Mouse (Mus musculus) hindbrain, embryonic 14.5 days (tissue): ENCODE data around the gene Zfp277. TPM values are rescaled to one million over a fixed set of nuclear protein-coding genes. Genes with fewer than 3 reads are reported as not detected.
A peak's percentile ranks its signal among the peaks of the same experiment; 100 is the strongest.

Source experiments
- ATAC-seq: fragments of 200-750 bp; cut with Nextera tagmentation; 2 replicates; pipeline ENCODE4 v1.8.0; 2017; ENCODE audit warnings: moderate number of reproducible peaks, mild to moderate bottlenecking, moderate TSS enrichment, moderate library complexity; ENCODE audit not compliant: low FRiP score
- DNase-seq: peaks from one replicate; pipeline ENCODE4 v3.0.0-alpha.2; 2015; ENCODE audit warnings: low spot score
- H3K27ac ChIP-seq: fragments of 300-500 bp; sonication (generic); 2 replicates; pipeline ENCODE4 v1.5.1; 2014; ENCODE audit warnings: mild to moderate bottlenecking, moderate library complexity
- H3K27me3 ChIP-seq: fragments of 300-500 bp; sonication (generic); 2 replicates; pipeline ENCODE4 v1.6.1; 2014; ENCODE audit warnings: mild to moderate bottlenecking, low read length, mixed read lengths; ENCODE audit not compliant: control insufficient read depth, insufficient read depth
- H3K36me3 ChIP-seq: fragments of 300-500 bp; sonication (generic); replicated peaks from 2 replicates; pipeline ENCODE4 v1.6.1; 2014; ENCODE audit not compliant: control insufficient read depth, insufficient read depth
- H3K4me1 ChIP-seq: fragments of 300-500 bp; sonication (generic); replicated peaks from 2 replicates; pipeline ENCODE4 v1.6.1; 2014; ENCODE audit warnings: antibody characterized with exemption, low read length, mixed read lengths; ENCODE audit not compliant: control insufficient read depth, insufficient read depth
- H3K4me2 ChIP-seq: fragments of 300-500 bp; sonication (generic); replicated peaks from 2 replicates; pipeline ENCODE4 v1.6.1; 2014; ENCODE audit warnings: mild to moderate bottlenecking, moderate library complexity
- H3K4me3 ChIP-seq: fragments of 300-500 bp; sonication (generic); replicated peaks from 2 replicates; pipeline ENCODE4 v1.5.1; 2014; ENCODE audit warnings: mild to moderate bottlenecking, low read length
- H3K9ac ChIP-seq: fragments of 300-500 bp; sonication (generic); 2 replicates; pipeline ENCODE4 v1.6.1; 2014
- H3K9me3 ChIP-seq: fragments of 300-500 bp; sonication (generic); 2 replicates; pipeline ENCODE4 v1.6.1; 2016; ENCODE audit warnings: low read length; ENCODE audit not compliant: control insufficient read depth
- WGBS: fragments of 180-500 bp; shearing (Covaris S2); extraction: QIAGEN DNeasy Blood & Tissue Kit; methylation state at CpG from one replicate; pipeline ENCODE4 v1.1.7; 2014; 5-methylcytosine and 5-hydroxymethylcytosine counted together
- polyA plus RNA-seq: library from polyadenylated mRNA; unstranded; fragments of >200 nt; fragmentation: Nextera tagmentation; extraction: Ambion mirVana; gene quantifications from 2 replicates; pipeline ENCODE4 v1.2.1, GENCODE M21; 2014

The Zfp277 gene
- polyA plus RNA-seq = 31.8 and 37.4 TPM in 2 replicates

DNA sequence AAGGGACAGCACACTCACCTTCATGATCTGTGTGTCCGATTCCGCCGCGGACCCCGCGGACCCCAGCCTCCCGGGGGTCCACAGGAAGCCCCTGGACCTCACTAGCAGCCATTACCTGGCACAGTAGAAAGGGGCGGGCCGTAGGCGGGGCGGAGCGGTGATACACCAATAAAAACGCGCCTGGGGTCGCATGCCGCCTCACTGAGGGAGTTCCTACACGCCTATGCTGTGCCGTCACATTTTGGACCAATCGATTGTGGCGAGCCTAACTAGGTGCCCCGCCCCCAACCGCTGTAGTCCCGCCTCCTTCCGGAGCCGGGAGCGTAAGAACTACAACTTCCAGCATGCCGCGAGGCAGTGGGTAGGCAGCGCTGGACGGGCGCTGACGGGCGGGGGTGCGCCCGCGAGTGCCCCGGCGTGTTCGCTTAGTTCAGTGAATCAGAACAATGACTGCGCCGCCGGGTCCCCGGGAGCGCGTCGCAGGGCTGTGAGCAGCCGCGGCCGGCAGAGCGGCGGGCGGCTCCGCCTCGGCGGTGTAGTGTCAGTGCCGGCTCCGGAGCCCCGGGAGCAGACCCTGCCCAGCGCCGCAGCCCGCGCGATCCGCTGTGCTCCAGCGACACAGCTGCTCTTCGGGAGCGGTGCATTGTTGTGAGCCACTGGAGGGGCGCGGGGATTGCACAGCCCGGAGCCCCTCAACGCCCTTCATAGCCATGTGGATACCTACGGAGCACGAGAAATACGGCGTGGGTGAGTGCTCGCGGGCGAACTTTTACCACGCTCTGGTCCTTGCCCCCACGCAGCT lies at the start of gene Zfp277, which contains the start of gene Dock4:
Gene Zfp277, minus strand, starts transcription at position 255 of the 802 bp plus-strand sequence.
Gene Dock4, plus strand, starts transcription at position 305 of the 802 bp plus-strand sequence.
- Histone ChIP-seq H3K4me3 (peak within 1 kb of the TSS; percentile 91), H3K4me2 (peak within 1 kb of the TSS; percentile 73), H3K36me3 (no peaks in the 10 kb centered on the region), H3K9ac (peak within 1 kb of the TSS; percentile 88), H3K4me1 (peaks cover 28% of the 10 kb centered on the region), H3K27me3 (no peaks in the 10 kb centered on the region), H3K27ac (peak within 1 kb of the TSS; percentile 95), H3K9me3 (no peaks in the 10 kb centered on the region)
- under 1% methylated on average over 77 of the region's 80 CpGs for WGBS
- DNase-seq (peak; percentile 99), ATAC-seq (peak; percentile 98)

DNA sequence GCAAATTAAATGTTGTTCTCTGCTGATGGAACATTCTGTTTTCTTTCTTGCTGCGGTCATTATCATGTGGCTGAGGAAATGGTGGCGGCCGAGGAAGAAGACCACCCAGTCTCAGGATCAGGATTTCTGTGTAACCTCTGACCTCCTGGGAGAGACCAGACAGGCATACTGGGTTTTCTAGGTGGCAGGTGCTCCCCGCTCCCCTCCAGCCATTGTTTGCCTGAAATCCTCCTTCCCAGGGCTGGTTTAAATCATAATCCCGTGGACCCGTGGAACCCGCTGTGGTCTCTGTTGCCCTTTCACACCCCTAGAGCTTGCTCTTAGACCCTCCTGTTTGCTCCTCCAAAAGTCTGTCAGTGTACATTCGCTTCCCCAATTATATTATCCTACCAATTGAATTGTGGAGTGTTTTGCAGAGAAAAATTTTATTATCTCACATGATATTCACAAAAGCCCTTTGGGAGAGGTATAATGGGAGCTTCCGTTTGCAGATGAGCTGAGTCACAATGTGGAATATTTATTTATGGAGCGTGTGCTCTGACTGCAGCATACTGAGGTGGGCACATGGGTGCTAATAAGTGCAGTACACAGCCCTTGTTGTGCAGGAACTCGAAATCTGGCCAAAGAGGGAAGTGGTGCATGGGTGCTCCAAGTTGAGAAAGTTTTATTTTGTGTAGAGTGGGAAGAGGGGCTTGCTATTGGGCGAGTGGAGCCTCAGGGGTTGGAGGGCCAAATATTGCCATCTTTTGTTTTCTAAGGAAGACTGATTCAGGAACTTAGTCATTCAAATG lies 40.5 kb upstream of the Zfp277 start:
- ATAC-seq = no peak
- Histone ChIP-seq H3K9ac (no peak overlapping the region), H3K4me2 (no peak overlapping the region), H3K9me3 (no peaks in the 10 kb centered on the region), H3K27me3 (no peaks in the 10 kb centered on the region), H3K27ac (no peak overlapping the region), H3K4me3 (no peak overlapping the region), H3K36me3 (no peaks in the 10 kb centered on the region), H3K4me1 (peaks cover 28% of the 10 kb centered on the region)
- WGBS = 65% methylated on average over 12 of the region's 12 CpGs
- DNase-seq = no peak

DNA sequence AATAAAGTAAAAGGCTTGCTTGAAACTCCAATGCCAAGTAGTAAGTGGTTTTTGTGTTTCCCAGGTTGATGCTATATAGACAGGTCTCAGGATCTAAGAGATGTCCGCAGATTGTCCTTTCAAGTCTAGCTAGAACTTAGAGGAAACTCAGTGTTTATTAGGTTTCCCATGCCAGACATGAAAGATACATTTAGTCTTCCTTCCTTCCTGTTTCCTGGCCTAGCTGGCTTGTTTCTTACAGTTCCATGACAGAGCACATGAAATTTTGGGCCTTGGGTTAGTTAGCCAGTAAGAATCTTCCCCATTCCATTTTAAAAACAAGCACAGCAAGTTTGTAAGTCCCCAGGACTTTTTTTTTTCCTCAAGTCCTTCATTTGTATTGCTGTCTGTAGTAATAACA lies 39.5 kb upstream of the Zfp277 start:
- Histone ChIP-seq H3K36me3 (no peaks in the 10 kb centered on the region), H3K27ac (no peak overlapping the region), H3K4me2 (no peak overlapping the region), H3K4me1 (peaks cover 24% of the 10 kb centered on the region), H3K27me3 (no peaks in the 10 kb centered on the region), H3K4me3 (no peak overlapping the region), H3K9ac (no peak overlapping the region), H3K9me3 (no peaks in the 10 kb centered on the region)
- ATAC-seq = no peak
- WGBS = 84% methylated on average over 1 of the region's 1 CpGs
- no peak for DNase-seq

DNA sequence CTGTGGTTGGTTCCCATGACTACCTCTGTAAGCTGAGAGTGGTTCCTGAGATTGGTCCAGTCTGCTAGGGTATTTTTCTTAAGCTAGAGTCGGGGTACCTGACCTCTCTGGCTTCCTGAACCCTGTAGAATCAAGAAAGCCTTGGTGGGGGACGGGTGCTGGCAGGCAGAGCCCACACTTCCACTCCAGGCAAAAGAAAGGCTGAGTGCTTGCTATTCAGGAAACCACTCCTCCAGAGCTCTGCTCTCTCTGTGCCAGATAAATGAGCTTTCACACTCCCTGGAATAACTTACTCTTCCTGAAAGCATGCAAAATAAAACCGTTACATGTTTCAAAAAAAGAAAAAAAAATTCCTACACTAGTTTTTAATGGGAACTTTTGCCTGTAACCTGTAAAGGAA lies 38.5 kb upstream of the Zfp277 start:
- Histone ChIP-seq H3K9ac (no peak overlapping the region), H3K27ac (no peak overlapping the region), H3K27me3 (no peaks in the 10 kb centered on the region), H3K4me1 (peaks cover 24% of the 10 kb centered on the region), H3K4me2 (no peak overlapping the region), H3K9me3 (no peaks in the 10 kb centered on the region), H3K36me3 (no peaks in the 10 kb centered on the region), H3K4me3 (no peak overlapping the region)
- WGBS = 24% methylated on average over 3 of the region's 3 CpGs
- no peak for DNase-seq
- ATAC-seq = peak; percentile 35; the same call in 1 of the 2 replicates

DNA sequence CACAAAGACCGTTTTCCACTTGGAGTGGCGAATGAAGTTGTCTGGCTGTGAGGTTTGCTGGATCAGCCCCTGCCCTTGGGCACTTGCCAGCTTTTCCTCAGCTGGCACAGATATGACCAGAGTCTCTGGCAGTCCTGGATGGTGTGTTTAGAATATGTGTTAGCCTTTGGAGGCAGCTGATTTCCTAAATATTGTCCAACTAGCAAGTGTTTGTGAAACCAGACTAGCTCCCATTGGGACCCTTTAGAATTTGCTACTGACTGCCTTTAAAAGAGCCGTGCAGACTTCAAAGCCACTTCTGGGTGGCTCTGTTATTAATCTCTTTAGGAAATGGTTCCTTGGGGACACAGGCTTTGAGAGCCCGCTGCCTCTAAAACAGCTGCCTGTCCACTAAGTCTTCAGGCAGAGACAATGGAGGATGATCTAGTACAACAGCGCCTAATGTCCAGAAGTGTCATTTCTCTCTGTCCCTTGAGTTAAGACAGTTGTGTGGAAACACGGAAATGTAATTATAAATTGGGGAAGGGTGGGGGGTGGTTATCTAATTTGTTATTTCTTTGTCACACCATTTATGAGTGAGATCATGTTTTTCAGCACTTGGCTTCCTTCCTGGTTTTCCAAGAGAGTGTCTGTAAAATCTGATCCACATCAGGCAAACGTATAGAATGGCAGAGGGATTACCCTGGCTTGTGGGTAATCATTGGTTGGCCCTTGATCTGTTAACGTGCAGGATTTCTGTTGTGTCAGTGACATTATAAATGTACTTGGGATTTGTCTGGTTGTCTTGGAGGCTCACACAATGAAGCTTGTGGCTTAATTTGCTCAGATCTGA lies 32.1 kb upstream of the Zfp277 start:
- Histone ChIP-seq H3K4me2 (no peak overlapping the region), H3K4me1 (peaks cover 38% of the 10 kb centered on the region), H3K27me3 (no peaks in the 10 kb centered on the region)

DNA sequence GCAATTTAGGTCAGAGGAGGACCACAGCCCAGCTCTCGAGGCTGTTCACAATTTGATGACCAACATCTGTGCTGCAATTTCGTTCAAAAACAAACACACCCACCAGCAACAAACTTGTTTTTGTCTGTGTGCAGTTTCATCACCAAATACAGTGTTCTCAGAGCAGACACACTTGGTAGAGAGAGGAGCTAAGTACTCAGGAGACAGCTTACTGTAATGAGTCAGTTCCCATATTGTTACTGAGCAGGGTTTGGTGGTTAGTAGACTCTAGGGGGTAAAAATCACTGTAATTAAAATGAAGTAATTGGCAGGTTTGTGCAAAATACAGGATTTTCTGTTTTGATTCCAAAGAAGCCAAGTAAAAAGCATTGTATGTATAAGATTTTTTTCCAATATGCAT lies 28.0 kb upstream of the Zfp277 start:
- 0 out of 2 replicates have a peak overlapping the region, but pooled peaks have one; percentile 51 for H3K27ac ChIP-seq
- DNase-seq (no peak), ATAC-seq (no peak)
- H3K9me3 ChIP-seq = no peaks in the 10 kb centered on the region
- peaks cover 49% of the 10 kb centered on the region for H3K4me1 ChIP-seq
- H3K4me2 ChIP-seq = no peak overlapping the region
- H3K4me3 ChIP-seq = no peak overlapping the region
- H3K9ac ChIP-seq = no peak overlapping the region
- 59% methylated on average over 2 of the region's 2 CpGs for WGBS
- no peaks in the 10 kb centered on the region for H3K36me3 ChIP-seq
- H3K27me3 ChIP-seq = no peaks in the 10 kb centered on the region

More for the DNA sequence above, 32.1 kb upstream of the Zfp277 start:
- H3K4me3 ChIP-seq = no peak overlapping the region
- ATAC-seq (peak; percentile 67), DNase-seq (peak; percentile 58)
- no peak overlapping the region for H3K9ac ChIP-seq
- H3K36me3 ChIP-seq = no peaks in the 10 kb centered on the region
- H3K9me3 ChIP-seq = no peaks in the 10 kb centered on the region
- H3K27ac ChIP-seq = peak overlapping the region; percentile 26; the same call in 1 of the 2 replicates
- 21% methylated on average over 8 of the region's 8 CpGs for WGBS

DNA sequence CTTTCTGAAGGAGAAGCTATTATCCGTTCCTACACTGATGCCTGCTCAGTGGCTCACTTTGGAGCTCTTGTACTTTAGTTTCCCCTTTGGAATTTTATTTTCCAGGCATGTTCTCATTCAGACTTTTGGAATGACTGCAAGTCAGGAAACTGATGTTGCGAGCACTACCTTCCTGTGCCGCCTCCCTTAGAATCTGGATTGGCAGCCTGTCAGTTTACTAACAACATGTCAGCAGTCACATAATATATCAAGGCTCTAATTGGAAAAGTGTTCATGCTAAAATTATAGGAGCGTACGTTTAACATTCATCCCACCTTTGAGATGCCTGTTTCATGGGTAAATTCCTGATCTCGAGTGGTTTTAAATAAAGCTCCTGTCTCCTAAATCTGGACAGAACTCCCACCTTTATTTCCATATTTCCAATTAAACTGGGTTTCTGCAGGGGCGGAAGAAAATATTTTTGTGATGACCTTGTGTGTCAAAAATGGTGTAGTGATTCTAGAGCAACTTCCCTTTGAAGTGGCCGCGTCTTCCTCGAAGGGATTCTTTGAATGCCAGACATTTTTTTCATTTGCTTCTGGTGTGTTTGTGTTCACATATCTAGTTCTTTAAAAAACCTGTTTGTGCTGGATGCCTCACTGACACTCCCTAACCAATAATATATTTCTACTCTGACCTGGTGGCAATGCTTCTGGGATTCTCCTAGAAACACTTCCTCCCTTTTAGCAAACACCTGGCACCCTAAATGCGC lies 26.1 kb upstream of the Zfp277 start:
- Histone ChIP-seq H3K9ac (no peak overlapping the region), H3K4me1 (peaks cover 44% of the 10 kb centered on the region), H3K27ac (0 out of 2 replicates have a peak overlapping the region, but pooled peaks have one; percentile 20), H3K9me3 (no peaks in the 10 kb centered on the region), H3K4me2 (peak overlapping the region; percentile 1; the same call in 1 of the 2 replicates), H3K36me3 (no peaks in the 10 kb centered on the region), H3K27me3 (no peaks in the 10 kb centered on the region), H3K4me3 (no peak overlapping the region)
- DNase-seq = no peak
- ATAC-seq = no peak
- WGBS = 77% methylated on average over 11 of the region's 11 CpGs

DNA sequence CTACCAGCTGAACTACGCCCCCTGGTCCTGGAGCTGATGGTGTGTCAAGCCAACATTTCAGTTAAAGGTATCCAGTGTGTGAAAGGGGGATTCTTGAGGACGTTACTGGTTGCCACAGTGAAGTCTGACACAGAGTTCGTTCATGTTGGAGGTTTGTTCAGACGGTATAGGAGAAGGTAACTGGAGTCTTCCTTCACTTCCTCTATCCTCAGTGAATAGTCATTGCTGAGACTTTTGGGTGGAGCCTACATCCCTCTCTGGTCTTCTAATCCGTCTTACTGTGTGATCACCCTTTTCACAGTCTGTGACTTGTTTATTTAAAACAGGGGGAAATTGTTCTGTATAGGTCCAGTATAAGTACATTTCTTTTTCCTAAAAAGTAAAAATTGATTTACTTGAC lies 23.3 kb upstream of the Zfp277 start:
- 80% methylated on average over 5 of the region's 5 CpGs for WGBS
- Histone ChIP-seq H3K4me3 (no peak overlapping the region), H3K4me1 (peaks cover 47% of the 10 kb centered on the region), H3K36me3 (no peaks in the 10 kb centered on the region), H3K27ac (no peak overlapping the region), H3K27me3 (no peaks in the 10 kb centered on the region), H3K9ac (no peak overlapping the region), H3K4me2 (no peak overlapping the region), H3K9me3 (no peaks in the 10 kb centered on the region)
- ATAC-seq (no peak), DNase-seq (no peak)
